Mouse (Mus musculus) midbrain, embryonic 16.5 days (tissue): ENCODE measurements around the gene 6330409D20Rik. TPM values are rescaled to one million over a fixed set of nuclear protein-coding genes. Genes with fewer than 3 reads are reported as not detected.

Experiments used
- ATAC-seq: fragments of 200-750 bp; cut with Nextera tagmentation; 2 replicates; pipeline ENCODE4 v1.8.0; 2017; ENCODE audit warnings: moderate TSS enrichment
- H3K27ac ChIP-seq: fragments of 300-500 bp; sonication (generic); 2 replicates; pipeline ENCODE4 v1.5.1; 2014; ENCODE audit warnings: mild to moderate bottlenecking, low read length, mixed read lengths
- H3K27me3 ChIP-seq: fragments of 300-500 bp; sonication (generic); 2 replicates; pipeline ENCODE4 v1.6.1; 2014; ENCODE audit warnings: low read depth, low read length, mixed read lengths; ENCODE audit not compliant: control insufficient read depth, insufficient read depth
- H3K36me3 ChIP-seq: fragments of 300-500 bp; sonication (generic); 2 replicates; pipeline ENCODE4 v1.6.1; 2014; ENCODE audit warnings: mild to moderate bottlenecking, low read length, moderate library complexity, mixed read lengths; ENCODE audit not compliant: control insufficient read depth, insufficient read depth
- H3K4me1 ChIP-seq: fragments of 300-500 bp; sonication (generic); 2 replicates; pipeline ENCODE4 v1.6.1; 2014; ENCODE audit warnings: mild to moderate bottlenecking, low read length, mixed read lengths; ENCODE audit not compliant: control insufficient read depth, insufficient read depth
- H3K4me2 ChIP-seq: fragments of 300-500 bp; sonication (generic); 2 replicates; pipeline ENCODE4 v1.6.1; 2014; ENCODE audit warnings: mild to moderate bottlenecking, low read length, mixed read lengths
- H3K4me3 ChIP-seq: fragments of 300-500 bp; sonication (generic); 2 replicates; pipeline ENCODE4 v1.5.1; 2014; ENCODE audit warnings: low read depth, mild to moderate bottlenecking, low read length, moderate library complexity, mixed read lengths
- H3K9ac ChIP-seq: fragments of 300-500 bp; sonication (generic); 2 replicates; pipeline ENCODE4 v1.6.1; 2014; ENCODE audit warnings: low read depth, low read length, mixed read lengths
- H3K9me3 ChIP-seq: fragments of 300-500 bp; sonication (generic); replicated peaks from 2 replicates; pipeline ENCODE4 v1.6.1; 2014; ENCODE audit warnings: mild to moderate bottlenecking, low read length, mixed read lengths; ENCODE audit not compliant: control insufficient read depth, poor library complexity, severe bottlenecking
- WGBS: fragments of 180-500 bp; shearing (Covaris S2); extraction: QIAGEN DNeasy Blood & Tissue Kit; methylation state at CpG from one replicate; pipeline ENCODE4 v1.1.7; 2014; 5-methylcytosine and 5-hydroxymethylcytosine counted together
- microRNA counts: library from miRNA; unstranded; fragments of <30 nt; microRNA quantifications from one replicate; lab custom pipeline; 2016
- microRNA-seq: library from miRNA; unstranded; fragments of <30 nt; microRNA quantifications from one replicate; pipeline ENCODE4, GENCODE M21; 2017
- polyA plus RNA-seq: library from polyadenylated mRNA; unstranded; fragments of >200 nt; fragmentation: Nextera tagmentation; extraction: Ambion mirVana; gene quantifications from 2 replicates; pipeline ENCODE4 v1.2.1, GENCODE M21; 2015

The 6330409D20Rik gene
- polyA plus RNA-seq, 1 experiment from 2014 or later = 3.5 TPM

DNA sequence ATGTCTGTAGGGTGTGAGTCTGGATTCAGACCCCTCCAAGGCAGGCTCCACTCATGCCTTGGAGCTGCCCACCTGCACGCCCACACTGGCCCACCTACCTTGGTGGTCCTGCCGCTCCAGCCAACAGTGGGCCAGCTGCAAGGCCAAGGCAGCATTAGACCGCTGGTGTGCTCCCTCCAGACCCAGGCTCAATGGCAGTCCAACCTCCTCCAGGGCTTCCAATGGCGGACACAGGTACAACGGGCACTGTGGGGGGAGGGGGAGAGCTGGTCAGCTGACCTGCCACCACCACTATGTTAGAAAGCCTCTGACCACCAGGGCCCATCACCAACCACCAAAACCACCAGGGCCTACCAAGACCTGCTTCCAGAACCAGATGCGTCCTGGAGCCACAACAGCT, 54.2 kb downstream of the 6330409D20Rik start:
- H3K9me3 ChIP-seq = no peaks in the 10 kb centered on the region
- no peaks in the 10 kb centered on the region for H3K4me1 ChIP-seq
- H3K9ac ChIP-seq = no peak overlapping the region
- H3K36me3 ChIP-seq = peaks cover 41% of the 10 kb centered on the region
- H3K4me2 ChIP-seq = no peak overlapping the region
- WGBS = 97% methylated on average over 4 of the region's 6 CpGs
- H3K4me3 ChIP-seq = no peak overlapping the region
- no peak for ATAC-seq
- H3K27ac ChIP-seq = no peak overlapping the region
- no peaks in the 10 kb centered on the region for H3K27me3 ChIP-seq

DNA sequence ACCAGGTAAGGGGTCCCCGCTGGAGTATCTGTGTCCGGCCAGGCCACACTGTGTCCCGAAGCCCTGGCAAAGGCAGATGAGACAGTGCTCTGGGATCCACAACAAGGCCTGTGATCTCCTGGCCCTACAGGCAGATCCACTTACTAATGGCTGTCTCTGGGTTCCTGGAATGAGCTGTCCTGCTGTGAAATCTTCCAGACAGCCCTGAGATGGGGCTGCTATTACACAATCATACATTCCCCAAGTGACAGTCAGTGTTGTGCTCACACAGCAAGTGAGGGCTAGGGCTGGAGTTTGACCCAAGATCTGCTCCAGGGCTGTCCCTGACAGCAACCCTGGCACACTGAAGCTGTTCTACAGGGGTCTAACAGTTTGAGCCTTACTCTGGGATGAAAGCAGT, 55.0 kb downstream of the 6330409D20Rik start:
- ATAC-seq = no peak
- H3K36me3 ChIP-seq = peaks cover 41% of the 10 kb centered on the region
- 99% methylated on average over 3 of the region's 3 CpGs for WGBS
- no peak overlapping the region for H3K27ac ChIP-seq
- H3K4me1 ChIP-seq = no peaks in the 10 kb centered on the region
- H3K9me3 ChIP-seq = no peaks in the 10 kb centered on the region
- H3K4me3 ChIP-seq = no peak overlapping the region
- no peak overlapping the region for H3K9ac ChIP-seq
- H3K4me2 ChIP-seq = no peak overlapping the region
- H3K27me3 ChIP-seq = no peaks in the 10 kb centered on the region

DNA sequence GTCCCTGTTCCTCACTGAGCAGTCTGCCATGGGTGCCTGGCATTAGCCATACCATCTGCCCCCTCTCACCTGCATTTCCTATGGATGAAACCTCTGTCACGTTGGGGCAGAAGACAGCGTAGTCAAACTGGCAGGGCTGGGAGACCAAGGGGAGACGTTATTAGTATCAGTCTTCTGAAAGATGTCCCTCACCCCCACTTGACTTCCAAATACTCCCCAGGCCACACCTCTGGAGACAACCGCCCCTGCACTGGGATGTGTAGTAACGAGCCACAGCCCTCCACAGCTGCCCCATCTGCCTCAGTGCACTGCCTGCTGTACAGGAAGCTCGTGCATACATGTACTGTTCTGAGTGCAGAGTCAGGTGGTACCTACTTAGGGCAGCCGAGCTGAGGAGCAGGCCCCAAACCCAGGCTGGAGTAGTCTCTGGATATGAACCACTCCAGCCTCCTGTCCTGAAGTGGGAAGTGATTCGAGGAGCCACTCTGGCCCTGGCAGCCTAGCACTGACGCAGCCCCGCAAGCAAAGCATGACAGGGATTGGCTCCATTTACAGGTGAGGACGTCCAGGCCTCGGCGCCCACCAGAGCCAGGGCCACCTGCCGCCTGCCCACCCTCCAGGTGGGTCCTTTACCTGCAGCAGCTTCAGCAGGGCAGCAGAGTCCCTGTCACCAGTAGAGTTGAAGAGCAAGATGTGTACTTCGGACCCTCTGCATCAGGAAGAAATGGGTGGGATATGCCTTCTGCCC, 56.0 kb downstream of the 6330409D20Rik start:
- Histone ChIP-seq H3K27me3 (no peaks in the 10 kb centered on the region), H3K9me3 (no peaks in the 10 kb centered on the region), H3K36me3 (peaks cover 41% of the 10 kb centered on the region), H3K4me3 (no peak overlapping the region), H3K4me2 (no peak overlapping the region), H3K9ac (no peak overlapping the region), H3K27ac (no peak overlapping the region), H3K4me1 (no peaks in the 10 kb centered on the region)
- no peak for ATAC-seq
- 95% methylated on average over 15 of the region's 15 CpGs for WGBS

DNA sequence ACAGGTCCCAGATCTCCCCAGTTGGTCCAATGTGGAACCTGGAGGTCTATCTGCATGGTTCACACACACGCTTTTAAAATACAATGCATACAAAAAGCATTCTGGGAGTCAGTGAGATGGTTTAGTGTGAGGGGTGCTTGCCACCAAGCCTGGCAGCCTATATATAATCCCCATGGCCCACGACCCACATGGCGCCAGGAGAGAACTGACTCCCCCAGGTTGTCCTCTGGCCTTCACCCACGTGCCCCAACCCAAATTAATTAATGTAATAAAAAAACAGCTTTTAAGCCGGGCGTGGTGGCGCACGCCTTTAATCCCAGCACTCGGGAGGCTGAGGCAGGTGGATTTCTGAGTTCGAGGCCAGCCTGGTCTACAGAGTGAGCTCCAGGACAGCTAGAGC, 57.1 kb downstream of the 6330409D20Rik start:
- H3K9ac ChIP-seq = no peak overlapping the region
- 92% methylated on average over 10 of the region's 10 CpGs for WGBS
- H3K4me3 ChIP-seq = no peak overlapping the region
- H3K27me3 ChIP-seq = no peaks in the 10 kb centered on the region
- no peaks in the 10 kb centered on the region for H3K4me1 ChIP-seq
- no peak overlapping the region for H3K27ac ChIP-seq
- H3K9me3 ChIP-seq = no peaks in the 10 kb centered on the region
- no peak for ATAC-seq
- peaks cover 41% of the 10 kb centered on the region for H3K36me3 ChIP-seq
- H3K4me2 ChIP-seq = no peak overlapping the region

DNA sequence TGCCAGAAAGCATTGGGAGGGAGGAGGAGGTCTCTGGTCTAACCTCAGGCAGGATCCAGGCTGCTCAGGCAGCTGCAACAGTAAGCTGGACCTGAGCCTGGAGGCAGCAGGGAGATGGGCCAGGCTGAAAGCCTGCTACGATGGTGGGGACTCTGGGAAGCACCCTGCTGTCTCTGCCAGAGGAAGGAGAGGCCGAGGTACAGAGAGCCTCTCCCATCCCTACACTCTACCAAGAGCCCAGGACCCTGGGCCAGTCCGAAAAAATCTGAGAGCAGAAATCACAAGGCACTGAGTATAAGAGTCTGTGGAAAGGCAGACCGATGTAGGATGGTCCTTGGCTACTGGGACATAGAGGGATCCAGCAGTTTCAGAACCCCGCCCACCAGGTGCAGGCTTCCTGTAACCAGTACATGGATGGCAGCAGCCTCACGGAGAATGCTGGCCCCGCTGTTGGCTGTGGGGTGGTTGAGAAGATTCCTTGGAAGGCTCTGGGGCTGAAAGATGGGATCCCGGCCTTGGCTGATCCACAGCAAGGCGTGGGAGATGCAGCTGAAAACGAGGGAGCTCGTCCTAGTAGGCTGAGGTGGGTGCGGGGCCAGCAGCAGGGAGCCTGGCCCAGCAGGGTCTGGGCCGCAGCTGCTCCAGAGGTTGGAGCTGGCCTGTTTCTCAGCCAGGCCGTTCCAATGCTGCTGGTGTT, 57.9 kb downstream of the 6330409D20Rik start:
- WGBS = 82% methylated on average over 14 of the region's 14 CpGs
- H3K36me3 ChIP-seq = peaks cover 41% of the 10 kb centered on the region
- ATAC-seq = no peak
- H3K9ac ChIP-seq = no peak overlapping the region
- no peaks in the 10 kb centered on the region for H3K9me3 ChIP-seq
- no peak overlapping the region for H3K27ac ChIP-seq
- no peaks in the 10 kb centered on the region for H3K27me3 ChIP-seq
- H3K4me1 ChIP-seq = no peaks in the 10 kb centered on the region
- H3K4me2 ChIP-seq = no peak overlapping the region
- no peak overlapping the region for H3K4me3 ChIP-seq

MicroRNA genes within 50 kb of the gene (microRNA counts, 519-probe panel; counts per million panel counts)
- microRNA mmu-miR-2861 (lab: Ali Mortazavi, UCI) = 1,746 counts per million, percentile 35 among the panel's probes with 10 or more counts

Small RNAs within 50 kb of the gene (microRNA-seq; reads per million reads assigned to microRNA genes)
- gene Mir2861 (not detected), gene Mir3960 (not detected), gene Mir8093 (not detected)

Other genes with a start within 250 kb of the 6330409D20Rik start
- gene Fam102a, start 205.7 kb downstream of the 6330409D20Rik start, polyA plus RNA-seq = 5.0 and 5.9 TPM in 2 replicates
- 136 TPM in 2 replicates for gene Dpm2, start 170.2 kb downstream of the 6330409D20Rik start, polyA plus RNA-seq
- 14.5 and 17.1 TPM in 2 replicates for gene Pip5kl1, start 166.2 kb downstream of the 6330409D20Rik start, polyA plus RNA-seq
- 0.52 and 1.1 TPM in 2 replicates for gene 9430097D07Rik, start 165.3 kb downstream of the 6330409D20Rik start, polyA plus RNA-seq
- 33.4 and 39.0 TPM in 2 replicates for gene St6galnac4, start 153.9 kb downstream of the 6330409D20Rik start, polyA plus RNA-seq
- gene St6galnac6, start 141.3 kb downstream of the 6330409D20Rik start, polyA plus RNA-seq = 26.5 and 36.4 TPM in 2 replicates
- gene Ak1, start 119.3 kb downstream of the 6330409D20Rik start, polyA plus RNA-seq = 107 and 108 TPM in 2 replicates
- gene Eng, start 94.4 kb downstream of the 6330409D20Rik start, polyA plus RNA-seq = 27.2 and 30.3 TPM in 2 replicates
- 21.1 and 23.5 TPM in 2 replicates for gene Fpgs, start 36.9 kb downstream of the 6330409D20Rik start, polyA plus RNA-seq
- 61.3 and 67.3 TPM in 2 replicates for gene Cdk9, start 27.9 kb downstream of the 6330409D20Rik start, polyA plus RNA-seq
- gene Sh2d3c, start 20.0 kb downstream of the 6330409D20Rik start, polyA plus RNA-seq = 51.1 and 59.3 TPM in 2 replicates
- 46.9 and 48.5 TPM in 2 replicates for gene Tor2a, start 16.2 kb upstream of the 6330409D20Rik start, polyA plus RNA-seq
- gene Ttc16, start 34.6 kb upstream of the 6330409D20Rik start, polyA plus RNA-seq = 0.68 and 0.80 TPM in 2 replicates
- 4.9 and 5.0 TPM in 2 replicates for gene Ptrh1, start 34.8 kb upstream of the 6330409D20Rik start, polyA plus RNA-seq
- gene Cfap157, start 43.4 kb upstream of the 6330409D20Rik start, polyA plus RNA-seq = 0.82 and 0.99 TPM in 2 replicates
- 340 and 389 TPM in 2 replicates for gene Stxbp1, start 106.2 kb upstream of the 6330409D20Rik start, polyA plus RNA-seq
- 25.3 and 27.4 TPM in 2 replicates for gene Fam129b, start 135.1 kb upstream of the 6330409D20Rik start, polyA plus RNA-seq
- gene Rpl12, start 220.5 kb upstream of the 6330409D20Rik start, polyA plus RNA-seq = 76.2 and 81.9 TPM in 2 replicates
- 24.7 and 29.0 TPM in 2 replicates for gene Lrsam1, start 220.6 kb upstream of the 6330409D20Rik start, polyA plus RNA-seq
- gene Slc2a8, start 241.1 kb upstream of the 6330409D20Rik start, polyA plus RNA-seq = 20.7 and 21.7 TPM in 2 replicates